Mouse (Mus musculus): Measurements from ENCODE around the gene Plet1.
A peak's percentile ranks its signal among the peaks of the same experiment; 100 is the strongest.

Gene Plet1

DNA sequence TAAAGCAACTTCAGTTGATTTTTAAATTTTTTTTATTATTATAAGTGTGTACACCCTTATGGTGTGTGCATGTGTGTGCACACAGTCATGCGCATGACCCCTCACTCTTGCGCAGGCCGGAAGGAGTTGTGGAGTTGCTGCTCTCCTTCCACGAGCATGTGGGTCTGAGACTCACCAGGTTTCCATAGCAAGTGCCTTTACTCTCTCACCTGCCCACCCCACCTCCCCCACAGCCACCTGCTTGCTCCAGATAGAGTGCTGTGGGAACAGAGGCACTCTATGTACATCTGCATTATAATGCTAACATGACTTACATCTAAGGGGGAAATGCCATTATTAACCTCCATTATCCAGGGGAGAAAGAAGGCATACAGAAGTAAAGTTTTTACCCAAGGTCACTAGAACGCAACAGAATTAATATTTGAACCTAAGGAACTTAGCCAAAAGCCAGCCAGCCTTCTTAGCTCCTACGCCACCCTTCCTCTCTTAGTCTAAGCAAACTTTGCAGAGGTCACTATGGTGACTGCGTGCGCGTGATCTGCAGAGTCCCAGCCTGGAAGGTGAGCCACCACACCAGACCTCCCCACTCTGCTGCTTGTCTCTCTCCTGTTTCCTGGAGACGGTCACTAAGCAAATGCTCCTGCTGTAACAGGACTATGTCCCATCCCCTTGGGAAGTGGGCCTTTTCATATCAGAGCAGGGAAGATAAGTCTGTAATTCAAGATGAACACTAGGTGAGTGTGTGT lies 1.3 kb downstream of the Plet1 start:
- peak; percentile 34 for DNase-seq (ENCODE audit: low read depth, low spot score)

DNA sequence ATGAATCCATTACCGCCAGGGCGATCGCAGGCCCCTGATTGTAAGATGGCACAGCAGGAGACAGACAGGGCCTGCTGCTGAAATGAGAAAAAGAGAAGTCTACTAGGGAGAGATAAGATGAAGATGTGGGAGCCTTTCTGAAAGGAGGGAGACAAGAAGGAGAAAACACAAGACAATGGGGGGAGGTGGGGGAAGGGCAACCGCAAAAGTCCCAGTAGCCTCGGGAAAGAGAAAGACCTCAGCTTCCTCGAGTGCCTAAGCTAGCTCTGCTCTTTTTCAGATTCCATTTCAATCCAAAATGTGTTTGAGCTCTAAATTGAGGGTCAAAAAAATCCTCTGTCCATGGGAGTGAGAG lies 1.8 kb downstream of the Plet1 start:
- DNase-seq (ENCODE audit: low read depth, low spot score) = peak; percentile 17

DNA sequence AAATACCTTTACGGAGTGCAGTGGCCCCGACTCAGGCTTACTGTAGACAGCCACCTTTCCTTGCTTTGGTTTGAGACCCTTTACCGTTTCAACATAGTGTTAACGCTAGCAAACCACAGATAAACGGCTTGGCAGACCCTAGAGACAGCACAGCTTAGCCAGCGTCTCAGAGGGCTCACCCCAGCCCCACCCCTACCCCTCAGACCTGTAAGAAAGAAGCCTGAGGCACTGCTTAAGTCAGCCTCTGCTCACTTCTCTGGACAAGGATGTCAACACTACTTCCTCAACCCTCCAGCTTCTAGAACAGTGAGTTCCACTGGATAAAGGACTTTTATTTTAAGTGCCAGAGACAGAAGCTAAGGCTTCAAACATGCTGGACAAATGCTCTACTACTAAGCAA lies 2.2 kb downstream of the Plet1 start:
- no peak for DNase-seq (ENCODE audit: low read depth, low spot score)

DNA sequence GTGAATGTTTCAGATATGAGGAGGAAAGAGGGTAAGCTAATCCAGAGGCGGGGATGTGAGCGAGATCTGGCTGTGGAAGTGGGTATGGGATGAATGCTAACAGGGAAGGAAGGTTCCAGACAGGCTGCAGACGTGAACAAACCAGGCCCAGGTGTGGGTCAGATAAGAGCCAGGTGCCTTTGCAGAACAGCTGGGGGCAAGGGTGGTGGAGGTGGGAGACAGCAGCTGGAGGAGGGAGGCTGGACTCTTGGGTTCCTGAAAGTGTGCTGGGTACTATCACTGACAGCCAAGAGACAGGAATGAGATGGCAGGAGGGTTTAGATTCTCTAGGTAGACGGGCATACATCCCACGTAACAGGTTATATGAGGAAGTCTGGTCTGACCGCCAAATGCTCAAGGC lies 2.8 kb downstream of the Plet1 start:
- no peak for DNase-seq (ENCODE audit: low read depth, low spot score)

DNA sequence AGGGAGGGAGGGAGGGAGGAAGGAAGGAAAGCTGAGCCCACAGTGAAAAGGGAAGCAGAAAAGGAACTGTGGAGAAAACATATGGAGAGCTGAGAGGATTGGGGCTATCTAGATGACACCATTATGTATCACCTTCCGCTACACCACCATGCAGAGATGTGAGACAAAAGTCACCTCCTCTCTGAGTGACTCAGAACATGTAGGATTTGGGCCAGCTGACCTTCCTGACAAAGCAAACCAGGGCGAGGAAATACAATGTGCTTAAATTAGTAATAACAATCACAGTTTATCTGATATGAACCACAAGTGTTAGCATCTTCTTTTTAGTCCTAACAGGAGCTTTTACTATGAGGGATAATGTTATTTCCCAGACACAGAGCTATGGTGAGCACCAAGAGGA lies 3.2 kb downstream of the Plet1 start:
- no peak for DNase-seq (ENCODE audit: low read depth, low spot score)

DNA sequence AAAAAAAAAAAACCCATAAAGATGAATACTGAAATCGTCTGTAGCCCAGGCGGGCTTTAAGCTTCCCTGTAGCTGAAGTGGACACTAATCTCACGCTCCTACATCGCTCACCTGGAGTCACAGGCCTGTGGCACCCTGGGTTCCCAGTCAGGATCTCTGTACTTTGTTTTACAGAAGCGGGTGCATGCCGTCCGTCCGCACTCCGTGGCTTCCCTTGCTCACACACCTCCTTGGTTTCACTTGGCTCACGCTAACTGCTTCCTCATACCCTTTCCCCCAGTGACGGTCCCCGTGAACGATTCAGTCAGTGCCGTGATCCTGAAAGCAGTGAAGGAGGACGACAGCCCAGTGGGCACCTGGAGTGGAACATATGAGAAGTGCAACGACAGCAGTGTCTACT lies 4.5 kb downstream of the Plet1 start:
- DNase-seq (ENCODE audit: low read depth, low spot score) = no peak

DNA sequence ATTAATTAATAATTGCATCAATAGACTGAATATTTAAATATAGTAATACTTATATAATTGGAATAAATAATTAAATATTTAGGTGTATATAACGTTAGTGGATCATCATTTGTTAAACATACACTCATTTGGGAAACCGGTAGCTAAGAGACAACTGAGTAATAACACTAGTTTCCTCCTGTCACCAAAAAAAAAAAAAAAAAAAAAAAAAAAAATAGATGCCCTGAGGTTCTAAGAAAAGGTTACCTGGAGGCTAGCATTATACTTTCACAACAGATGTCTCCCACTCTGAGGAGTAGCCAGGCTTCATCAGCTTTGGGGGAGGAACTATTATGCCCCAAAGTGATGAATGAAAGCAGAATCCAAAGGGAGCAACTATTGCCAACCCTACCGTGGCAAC lies 5.5 kb downstream of the Plet1 start:
- DNase-seq (ENCODE audit: low read depth, low spot score) = no peak

DNA sequence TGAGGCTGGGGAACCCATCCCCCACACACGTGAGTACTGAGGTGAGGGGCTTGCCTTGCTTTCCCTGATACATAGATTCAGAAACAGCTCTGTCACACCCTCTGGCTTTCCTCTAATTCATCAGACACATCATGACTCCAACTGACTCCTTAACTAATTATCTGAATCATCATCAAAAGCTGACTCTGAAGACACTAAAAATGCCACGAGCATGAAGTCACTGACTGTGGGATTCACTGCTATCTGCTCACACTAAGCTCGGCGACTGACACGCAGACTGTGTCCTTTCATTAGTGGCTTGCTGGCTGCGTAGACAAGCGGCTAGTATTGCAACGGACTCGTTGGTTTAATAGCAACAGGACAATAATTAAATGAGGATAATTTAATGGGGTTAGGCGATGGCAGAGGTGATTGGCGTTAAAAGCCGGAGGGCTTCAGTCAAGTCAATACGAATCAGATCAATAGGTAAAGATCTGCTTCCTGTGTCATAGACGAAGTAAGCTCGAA lies 6.2 kb downstream of the Plet1 start:
- DNase-seq (ENCODE audit: low read depth, low spot score) = no peak

DNA sequence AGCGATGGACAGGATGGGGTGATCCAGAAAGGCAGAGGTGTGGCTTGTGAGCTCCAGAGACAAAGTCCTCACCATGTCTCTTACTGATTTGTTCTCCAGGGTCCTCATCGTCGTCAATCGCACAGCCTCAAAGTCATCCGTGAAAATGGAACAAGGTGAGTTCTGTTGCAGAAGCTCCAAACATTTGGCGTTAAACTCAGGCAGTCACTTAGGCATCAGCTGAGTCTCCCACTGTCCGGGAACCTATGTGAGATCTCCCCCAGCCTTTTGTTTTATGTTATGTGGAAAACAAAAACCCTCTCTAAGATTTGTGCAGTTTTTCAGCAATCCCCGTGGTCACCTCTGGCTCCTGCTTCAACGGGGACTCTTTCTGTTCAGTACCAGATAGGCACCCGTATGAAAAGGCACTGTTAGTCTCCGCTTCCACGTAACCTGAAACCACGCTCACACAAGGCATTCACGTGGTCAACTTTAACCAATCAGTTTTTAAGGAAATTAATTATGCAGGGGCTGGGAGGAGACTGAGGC lies 6.7 kb downstream of the Plet1 start:
- DNase-seq (ENCODE audit: low read depth, low spot score) = no peak

DNA sequence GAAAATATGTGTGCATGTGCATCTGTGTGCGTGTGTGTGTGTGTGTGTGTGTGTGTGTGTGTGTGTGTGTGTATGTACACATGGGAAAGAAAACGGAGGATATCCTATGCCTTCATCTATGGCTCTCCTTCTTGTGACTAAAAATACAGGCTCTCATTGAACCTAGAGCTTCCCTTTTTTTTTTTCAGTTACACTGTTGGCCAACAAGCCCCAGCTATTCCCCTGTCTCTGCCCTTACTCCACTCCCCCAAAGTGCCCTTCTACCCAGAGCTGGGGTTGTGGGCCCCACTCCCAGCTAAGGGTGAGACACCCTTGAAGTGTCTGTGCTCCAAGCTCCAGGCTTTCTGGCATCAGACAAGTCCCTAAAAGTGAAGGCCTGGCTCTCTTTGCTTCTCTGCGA lies 8.6 kb downstream of the Plet1 start:
- no peak for DNase-seq (ENCODE audit: low read depth, low spot score)

DNA sequence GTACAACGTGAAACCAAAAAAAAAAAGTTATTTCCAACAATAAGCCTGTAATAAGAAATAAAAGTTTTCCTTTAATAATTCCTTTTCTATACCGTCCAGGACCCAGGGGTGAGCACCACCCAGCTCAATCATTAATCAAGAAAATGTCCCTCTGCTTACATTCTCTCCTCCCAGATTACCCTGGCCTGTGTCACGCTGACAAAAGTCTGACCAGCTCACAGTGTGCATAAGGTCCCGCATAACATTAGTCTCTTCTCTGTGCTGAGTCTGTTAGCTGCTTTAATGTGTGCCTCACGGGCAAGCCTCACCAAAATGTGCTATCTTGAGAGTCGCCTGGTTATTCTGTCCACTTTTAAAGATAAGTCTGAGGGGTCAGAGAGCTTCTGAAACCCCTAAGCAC lies 11.1 kb downstream of the Plet1 start:
- no peak for DNase-seq (ENCODE audit: low read depth, low spot score)

DNA sequence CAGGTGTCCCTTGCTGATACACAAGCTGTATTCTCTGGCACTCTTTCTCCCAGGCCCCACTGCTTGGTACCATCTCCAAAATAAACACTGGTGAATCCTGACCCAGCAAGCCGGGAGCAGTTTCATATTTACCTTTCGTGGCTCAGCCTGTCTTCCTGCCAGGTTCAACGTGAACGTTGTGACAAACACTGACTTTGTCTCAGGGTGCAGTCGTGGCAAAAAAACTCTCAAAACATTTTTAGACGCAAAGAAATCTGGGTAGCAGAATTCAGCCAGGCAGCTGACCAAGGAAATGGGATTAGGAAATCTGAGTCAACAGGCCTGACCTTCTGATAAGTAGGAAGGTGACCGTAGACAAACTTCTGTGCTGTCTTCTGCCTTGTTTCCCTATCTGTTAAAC lies 13.2 kb downstream of the Plet1 start:
- no peak for DNase-seq (ENCODE audit: low read depth, low spot score)

DNA sequence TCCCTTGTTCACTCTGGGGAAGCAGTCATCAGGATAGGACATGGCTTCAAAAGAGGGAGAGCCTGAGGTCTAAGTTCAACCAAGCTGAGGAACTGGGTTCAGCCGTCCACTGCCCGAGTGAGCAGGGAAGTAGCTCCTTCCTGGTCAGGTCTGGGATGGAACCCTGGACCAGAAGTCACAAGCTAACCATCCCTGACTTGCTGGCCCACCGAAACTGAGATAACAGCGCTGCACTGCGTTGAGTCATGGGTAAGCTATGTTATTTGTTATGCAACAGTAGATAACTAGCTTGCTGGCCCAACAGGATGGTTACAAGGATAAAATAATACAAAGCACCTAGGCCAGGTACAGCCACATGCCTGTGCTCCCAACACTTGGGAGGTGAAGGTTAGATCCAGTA lies 21.1 kb downstream of the Plet1 start:
- no peak for DNase-seq (ENCODE audit: low read depth, low spot score)

DNA sequence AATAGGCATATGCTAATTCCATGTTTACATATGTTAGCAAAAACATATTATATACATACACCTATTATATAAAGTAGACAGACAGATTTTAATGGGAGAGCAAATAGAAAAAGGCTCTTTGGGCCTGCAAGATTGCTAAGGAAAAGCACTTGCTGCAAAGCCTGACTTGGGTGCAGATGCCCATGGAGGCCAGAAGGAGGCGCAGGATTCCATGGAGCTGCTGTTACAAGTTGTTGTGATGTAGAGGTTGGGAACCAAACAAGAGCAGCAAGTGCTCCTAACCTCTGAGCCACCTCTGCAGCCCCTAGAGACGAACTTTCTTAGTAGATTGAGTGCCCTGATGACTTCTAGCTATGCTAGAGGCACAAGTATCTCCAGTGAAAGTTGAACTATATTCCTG lies 24.5 kb downstream of the Plet1 start:
- peak; percentile 83 for DNase-seq (ENCODE audit: low read depth, low spot score)

DNA sequence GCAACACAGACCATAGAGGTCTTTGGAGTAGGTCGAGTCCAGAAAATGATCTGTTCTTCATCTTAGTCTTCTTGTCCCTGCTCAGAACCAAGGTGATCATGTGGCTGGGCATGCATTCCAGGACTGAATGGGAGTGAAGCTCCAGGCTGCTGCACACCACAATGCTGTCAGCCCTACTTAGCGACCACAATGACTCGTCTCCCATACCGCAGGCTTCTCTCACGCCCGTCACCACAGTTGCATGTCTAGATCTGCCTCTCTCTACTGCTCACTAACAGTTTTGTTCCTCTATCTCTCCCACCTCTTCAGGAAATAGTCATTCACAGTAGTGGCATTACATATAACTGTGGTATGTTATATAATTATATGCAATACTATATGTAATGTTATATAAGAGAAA lies 26.4 kb downstream of the Plet1 start:
- no peak for DNase-seq (ENCODE audit: low read depth, low spot score)

DNA sequence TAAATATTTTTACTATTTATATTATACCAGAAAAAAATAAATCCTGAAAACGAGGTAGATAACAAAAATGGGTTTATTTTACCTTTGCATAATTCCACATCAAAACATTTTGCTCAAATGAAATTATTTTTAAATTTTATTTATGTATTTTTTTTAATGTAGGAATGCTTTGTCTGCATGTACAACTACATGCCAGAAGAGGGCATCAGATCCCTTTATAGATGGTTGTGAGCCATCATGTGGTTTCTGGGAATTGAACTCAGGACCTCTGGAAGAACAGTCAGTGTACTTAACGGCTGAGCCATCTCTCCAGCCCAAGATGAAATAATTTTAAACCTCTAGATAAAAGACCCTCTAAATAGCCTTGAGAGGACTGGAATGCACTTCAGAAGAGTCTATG lies 27.2 kb downstream of the Plet1 start:
- no peak for DNase-seq (ENCODE audit: low read depth, low spot score)

DNA sequence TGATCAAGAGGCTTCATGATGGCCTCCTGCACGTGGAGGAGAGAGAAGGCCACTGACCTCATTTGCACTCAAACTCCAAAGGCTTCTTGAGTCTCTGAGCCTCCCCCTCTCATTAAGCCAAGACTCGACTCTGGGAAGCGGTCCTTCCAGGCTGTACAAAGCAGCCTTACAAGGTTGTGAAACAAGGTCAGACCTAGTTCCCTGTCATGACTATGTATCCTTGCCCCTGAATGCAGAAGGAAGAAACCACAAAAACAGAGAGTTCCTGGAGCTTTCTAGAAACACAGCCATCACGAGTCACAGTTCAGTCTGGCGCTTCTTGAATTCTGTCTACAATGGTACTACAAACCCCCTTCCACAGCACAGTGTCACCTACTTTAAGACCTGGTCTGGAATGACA lies 28.2 kb downstream of the Plet1 start:
- no peak for DNase-seq (ENCODE audit: low read depth, low spot score)

DNA sequence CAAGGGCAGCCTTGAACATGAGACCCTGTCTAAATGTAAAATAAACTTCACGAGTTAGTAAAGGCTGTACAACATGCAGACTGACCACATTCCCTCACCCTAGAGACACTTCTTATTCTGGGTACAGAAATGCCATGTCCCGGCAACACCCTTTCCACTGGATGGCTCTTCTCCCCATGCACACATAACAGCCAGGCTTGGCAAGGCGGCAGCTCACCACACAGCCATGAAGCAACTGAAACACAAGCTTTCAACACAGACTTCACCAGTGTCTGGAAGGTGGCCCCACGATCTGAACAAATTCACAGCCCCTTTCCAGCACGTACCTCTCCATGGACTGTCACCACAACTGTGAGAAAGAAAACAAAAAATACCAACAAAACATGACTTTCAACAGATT lies 30.6 kb downstream of the Plet1 start:
- DNase-seq (ENCODE audit: low read depth, low spot score) = no peak

DNA sequence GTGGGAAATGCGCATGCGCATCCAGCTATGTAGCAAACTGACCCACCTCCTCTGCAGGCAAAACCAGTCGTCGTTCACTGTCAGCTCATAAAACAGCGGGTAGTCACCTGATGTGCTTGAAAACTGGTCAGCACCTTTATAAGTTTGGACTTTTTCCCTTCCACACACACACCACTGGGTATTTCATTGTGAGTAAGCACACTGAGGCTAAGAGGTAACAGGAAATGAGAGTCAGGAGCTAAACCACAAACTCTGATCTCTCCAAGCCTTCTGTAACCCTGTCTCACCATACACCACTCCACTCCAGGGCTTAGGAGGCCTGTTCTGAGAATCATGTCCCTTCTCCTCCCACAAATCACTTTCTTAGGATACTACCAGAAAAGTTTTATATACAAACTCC lies 31.3 kb downstream of the Plet1 start:
- DNase-seq (ENCODE audit: low read depth, low spot score) = no peak

DNA sequence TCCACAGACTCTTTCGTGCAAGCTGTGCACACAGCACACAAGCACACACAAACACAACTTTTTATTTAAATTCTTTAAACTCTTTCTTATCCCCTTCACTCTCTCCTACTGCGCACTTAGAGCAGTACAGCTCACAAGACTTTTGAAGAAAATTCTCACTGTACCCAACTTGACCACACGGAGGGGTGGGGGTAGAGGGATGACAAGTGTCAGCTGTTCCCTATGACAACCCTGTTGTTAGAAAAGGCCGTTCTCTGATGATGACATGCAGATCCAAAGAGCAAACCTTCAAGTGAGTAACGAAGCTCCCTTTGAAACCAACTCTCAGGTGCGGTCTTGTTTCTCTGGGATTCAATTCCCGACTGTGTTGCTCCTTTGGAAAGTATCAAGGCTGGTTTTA lies 33.5 kb downstream of the Plet1 start:
- no peak for DNase-seq (ENCODE audit: low read depth, low spot score)

DNA sequence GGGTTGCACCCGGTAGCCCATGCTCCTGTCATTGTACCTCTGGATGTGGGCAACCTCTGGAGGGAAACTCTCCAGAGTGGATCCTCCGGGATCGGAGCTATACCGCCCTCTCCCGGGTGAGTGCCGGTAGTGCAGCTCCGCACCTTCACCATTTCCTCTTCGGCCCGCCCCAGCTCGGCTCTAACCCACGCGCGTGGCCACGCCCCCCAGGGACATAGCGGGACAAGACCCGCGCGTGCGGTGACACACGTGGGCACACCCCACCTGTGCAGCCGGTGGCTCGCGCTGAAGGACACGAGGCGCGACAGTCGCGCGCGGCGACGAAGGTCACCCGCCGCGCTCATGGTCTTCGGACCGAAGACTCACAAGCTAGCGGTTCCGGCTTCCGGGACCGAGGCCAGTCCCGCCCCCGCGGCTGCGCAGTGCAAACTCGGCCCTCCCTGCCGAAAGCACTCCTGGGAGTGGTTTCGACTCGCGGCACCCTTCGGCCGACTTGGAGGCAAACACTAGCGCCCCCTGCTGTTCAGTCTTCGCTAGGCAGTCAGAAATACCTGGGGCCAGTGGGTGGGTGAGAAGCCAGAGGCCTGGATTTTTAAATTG lies 34.1 kb downstream of the Plet1 start, which contains the start of gene Pts:
Gene Pts (minus strand): TSS at position 432 of the 600 bp plus-strand sequence.
- DNase-seq (ENCODE audit: low read depth, low spot score) = peak; percentile 95

DNA sequence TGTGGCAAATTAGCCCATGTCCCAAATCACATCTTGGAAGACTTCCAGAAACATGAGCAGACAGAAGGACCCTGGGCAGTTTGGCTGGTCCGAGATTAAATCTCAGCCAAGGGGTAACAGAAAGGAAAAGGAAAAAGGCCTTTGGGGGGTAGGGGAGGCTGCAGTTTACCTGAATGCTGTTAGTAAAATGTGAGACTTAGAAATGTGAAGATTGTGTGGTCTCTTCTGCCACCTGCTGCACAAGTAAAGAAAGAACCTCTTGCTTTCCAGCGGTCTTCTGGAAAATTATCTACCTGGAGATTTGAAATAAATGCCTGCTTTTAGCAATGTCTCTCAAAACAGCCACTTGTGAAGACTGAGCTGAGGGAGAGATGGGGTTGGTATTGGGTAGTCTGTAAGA lies 36.6 kb downstream of the Plet1 start:
- peak; percentile 57 for DNase-seq (ENCODE audit: low read depth, low spot score)

DNA sequence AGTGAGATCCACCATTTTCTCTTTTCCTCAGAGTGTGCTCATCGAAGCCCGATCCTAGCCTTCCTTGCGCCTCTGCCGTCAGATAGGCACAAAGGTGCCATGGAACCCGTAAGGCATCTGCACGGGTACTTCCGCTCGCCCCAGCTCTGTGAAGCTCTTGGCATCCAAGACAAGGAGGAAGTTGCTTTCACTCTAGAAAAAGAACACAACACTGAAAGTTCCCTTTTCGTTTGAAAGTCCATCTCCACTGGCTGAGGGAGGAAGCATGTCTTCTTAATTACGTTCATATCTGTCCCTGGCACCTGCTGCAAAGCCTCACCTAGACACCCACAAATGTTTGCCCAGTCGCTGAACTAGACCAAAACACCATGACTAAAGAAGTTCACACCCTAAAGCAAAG lies 39.0 kb downstream of the Plet1 start:
- no peak for DNase-seq (ENCODE audit: low read depth, low spot score)

All from ES-CJ7 (cell line).